Mouse (Mus musculus) G1E (cell line): ENCODE data around the gene Nme7.

Experiments used
- CTCF ChIP-seq: IDR thresholded peaks from 2 replicates; pipeline ENCODE4 v1.5.1; 2012; ENCODE audit warnings: low read depth, low read length, inconsistent platforms, mixed read lengths
- GATA1 ChIP-seq: IDR thresholded peaks from 2 replicates; pipeline ENCODE4 v1.6.1; 2012; ENCODE audit warnings: borderline replicate concordance, low read length, inconsistent platforms, mixed read lengths
- TAL1 ChIP-seq: conservative IDR thresholded peaks from 2 replicates; pipeline ENCODE4 v1.6.1; 2012; ENCODE audit warnings: low read depth, low read length, inconsistent platforms, mixed read lengths

GRCm38 (mm10) chr1:164270941-164271340, 33.0 kb upstream of the Nme7 start:
- no peak for TF ChIP-seq CTCF
- TF ChIP-seq GATA1, result no peak
- TF ChIP-seq TAL1, result no peak
